Mouse (Mus musculus): Measurements from ENCODE around the gene Ulk4.
"Not testable (repeated sequence)": the region's sequence is repeated elsewhere in the genome, so short reads cannot be mapped to it uniquely, and the experiment has no call there.

DNA sequence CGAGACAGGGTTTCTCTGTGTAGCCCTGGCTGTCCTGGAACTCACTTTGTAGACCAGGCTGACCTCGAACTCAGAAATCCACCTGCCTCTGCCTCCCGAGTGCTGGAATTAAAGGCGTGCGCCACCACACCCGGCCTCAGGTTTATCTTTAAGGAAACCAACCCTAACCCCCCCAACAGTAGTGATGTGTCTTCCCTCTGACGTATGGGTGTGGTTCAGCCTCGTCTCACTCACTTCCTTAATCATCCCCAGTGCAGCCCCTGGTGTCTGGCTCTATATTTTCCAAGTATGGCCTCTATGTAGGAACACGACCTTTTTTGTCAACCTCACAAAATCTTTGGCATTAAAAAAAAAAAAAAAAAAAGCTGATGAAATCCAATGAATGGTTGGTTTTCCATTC lies 231.3 kb downstream of the Ulk4 start:
- not testable (repeated sequence) for TF ChIP-seq CTCF, POLR2A (IDR thresholded peaks at IDR 0.05; ENCODE audit: extremely low read depth, insufficient read depth, low read length)
